Mouse (Mus musculus): ENCODE data around the gene Sgcd. TPM values are rescaled to one million over a fixed set of nuclear protein-coding genes. Genes with fewer than 3 reads are reported as not detected.

Gene Sgcd
- polyA plus RNA-seq, 1 experiment from 2014 or later, result 1.2 TPM

- no peaks in the 10 kb centered on the region for H3K36me3 ChIP-seq (ENCODE audit: insufficient read depth, low read length)
- no peaks in the 10 kb centered on the region for H3K4me1 ChIP-seq (ENCODE audit: insufficient read depth, low read depth, low read length)
- no peak overlapping the region for H3K4me2 ChIP-seq (replicated peaks; ENCODE audit: low read depth, low read length)
- H3K27me3 ChIP-seq (replicated peaks; ENCODE audit: insufficient read depth, low read length), result no peaks in the 10 kb centered on the region
- no peak overlapping the region for H3K27ac ChIP-seq (ENCODE audit: low read length)
- ATAC-seq, result no peak
- H3K9me3 ChIP-seq (ENCODE audit: low read length), result no peaks in the 10 kb centered on the region
- TF ChIP-seq CTCF (IDR thresholded peaks at IDR 0.05) (no peak), EP300 (IDR thresholded peaks at IDR 0.05) (no peak)
- no peak overlapping the region for H3K4me3 ChIP-seq (ENCODE audit: low read depth, low read length)
- no peak overlapping the region for H3K9ac ChIP-seq (replicated peaks; ENCODE audit: low read depth)
- 49% methylated on average over 2 of the region's 2 CpGs for WGBS
- DNase-seq (ENCODE audit: low spot score), result peak; percentile 24
Measured at GRCm38 (mm10) chr11:47018139-47018538, 970.6 kb downstream of the Sgcd start.

- WGBS, result 55% methylated on average over 2 of the region's 2 CpGs
- DNase-seq (ENCODE audit: low spot score) (no peak), ATAC-seq (no peak)
- H3K4me2 ChIP-seq (replicated peaks; ENCODE audit: low read depth, low read length), result no peak overlapping the region
- H3K9me3 ChIP-seq (ENCODE audit: low read length), result no peaks in the 10 kb centered on the region
- H3K9ac ChIP-seq (replicated peaks; ENCODE audit: low read depth), result no peak overlapping the region
- no peak overlapping the region for H3K4me3 ChIP-seq (ENCODE audit: low read depth, low read length)
- no peaks in the 10 kb centered on the region for H3K36me3 ChIP-seq (ENCODE audit: insufficient read depth, low read length)
- H3K4me1 ChIP-seq (ENCODE audit: insufficient read depth, low read depth, low read length), result no peaks in the 10 kb centered on the region
- TF ChIP-seq CTCF (IDR thresholded peaks at IDR 0.05), result no peak
- no peak for TF ChIP-seq EP300 (IDR thresholded peaks at IDR 0.05)
- no peaks in the 10 kb centered on the region for H3K27me3 ChIP-seq (replicated peaks; ENCODE audit: insufficient read depth, low read length)
- H3K27ac ChIP-seq (ENCODE audit: low read length), result no peak overlapping the region
Measured at GRCm38 (mm10) chr11:47015683-47016082, 973.1 kb downstream of the Sgcd start.

- H3K36me3 ChIP-seq (ENCODE audit: insufficient read depth, low read length), result no peaks in the 10 kb centered on the region
- H3K4me1 ChIP-seq (ENCODE audit: insufficient read depth, low read depth, low read length), result no peaks in the 10 kb centered on the region
- no peak overlapping the region for H3K4me3 ChIP-seq (ENCODE audit: low read depth, low read length)
- H3K9me3 ChIP-seq (ENCODE audit: low read length), result no peaks in the 10 kb centered on the region
- TF ChIP-seq CTCF (IDR thresholded peaks at IDR 0.05), result no peak
- no peak for TF ChIP-seq EP300 (IDR thresholded peaks at IDR 0.05)
- H3K9ac ChIP-seq (replicated peaks; ENCODE audit: low read depth), result no peak overlapping the region
- ATAC-seq (no peak), DNase-seq (ENCODE audit: low spot score) (no peak)
- H3K27me3 ChIP-seq (replicated peaks; ENCODE audit: insufficient read depth, low read length), result no peaks in the 10 kb centered on the region
- no peak overlapping the region for H3K27ac ChIP-seq (ENCODE audit: low read length)
- H3K4me2 ChIP-seq (replicated peaks; ENCODE audit: low read depth, low read length), result no peak overlapping the region
Measured at GRCm38 (mm10) chr11:47014278-47014677, 974.5 kb downstream of the Sgcd start.

- H3K27ac ChIP-seq (ENCODE audit: low read length), result no peak overlapping the region
- H3K4me2 ChIP-seq (replicated peaks; ENCODE audit: low read depth, low read length), result no peak overlapping the region
- no peaks in the 10 kb centered on the region for H3K9me3 ChIP-seq (ENCODE audit: low read length)
- peak; percentile 24 for TF ChIP-seq CTCF (IDR thresholded peaks at IDR 0.05)
- no peak for TF ChIP-seq EP300 (IDR thresholded peaks at IDR 0.05)
- no peak overlapping the region for H3K4me3 ChIP-seq (ENCODE audit: low read depth, low read length)
- H3K36me3 ChIP-seq (ENCODE audit: insufficient read depth, low read length), result no peaks in the 10 kb centered on the region
- no peaks in the 10 kb centered on the region for H3K27me3 ChIP-seq (replicated peaks; ENCODE audit: insufficient read depth, low read length)
- no peak for ATAC-seq
- no peak for DNase-seq (ENCODE audit: low spot score)
- no peaks in the 10 kb centered on the region for H3K4me1 ChIP-seq (ENCODE audit: insufficient read depth, low read depth, low read length)
- H3K9ac ChIP-seq (replicated peaks; ENCODE audit: low read depth), result no peak overlapping the region
Measured at GRCm38 (mm10) chr11:47010166-47010565, 978.6 kb downstream of the Sgcd start.

- Histone ChIP-seq H3K36me3 (ENCODE audit: insufficient read depth, low read length) (no peaks in the 10 kb centered on the region), H3K4me2 (replicated peaks; ENCODE audit: low read depth, low read length) (no peak overlapping the region), H3K27ac (ENCODE audit: low read length) (no peak overlapping the region), H3K9me3 (ENCODE audit: low read length) (no peaks in the 10 kb centered on the region), H3K27me3 (replicated peaks; ENCODE audit: insufficient read depth, low read length) (no peaks in the 10 kb centered on the region), H3K4me1 (ENCODE audit: insufficient read depth, low read depth, low read length) (no peaks in the 10 kb centered on the region), H3K4me3 (ENCODE audit: low read depth, low read length) (no peak overlapping the region), H3K9ac (replicated peaks; ENCODE audit: low read depth) (no peak overlapping the region)
- WGBS, result 38% methylated on average over 1 of the region's 1 CpGs
- TF ChIP-seq EP300 (IDR thresholded peaks at IDR 0.05) (no peak), CTCF (IDR thresholded peaks at IDR 0.05) (no peak)
- ATAC-seq (no peak), DNase-seq (ENCODE audit: low spot score) (no peak)
Measured at GRCm38 (mm10) chr11:47005301-47005875, 983.4 kb downstream of the Sgcd start.

GRCm38 (mm10) chr11:46939311-46939710 is 1049.5 kb downstream of the Sgcd start:
- TF ChIP-seq CTCF (IDR thresholded peaks at IDR 0.05) (no peak), EP300 (IDR thresholded peaks at IDR 0.05) (no peak)
- Histone ChIP-seq H3K9ac (replicated peaks; ENCODE audit: low read depth) (no peak overlapping the region), H3K4me2 (replicated peaks; ENCODE audit: low read depth, low read length) (no peak overlapping the region), H3K27me3 (replicated peaks; ENCODE audit: insufficient read depth, low read length) (no peaks in the 10 kb centered on the region), H3K4me1 (ENCODE audit: insufficient read depth, low read depth, low read length) (no peaks in the 10 kb centered on the region), H3K9me3 (ENCODE audit: low read length) (no peaks in the 10 kb centered on the region), H3K4me3 (ENCODE audit: low read depth, low read length) (no peak overlapping the region), H3K27ac (ENCODE audit: low read length) (no peak overlapping the region), H3K36me3 (ENCODE audit: insufficient read depth, low read length) (no peaks in the 10 kb centered on the region)
- DNase-seq (ENCODE audit: low spot score), result no peak
- ATAC-seq, result no peak
- WGBS, result 43% methylated on average over 4 of the region's 4 CpGs

- no peak overlapping the region for H3K4me2 ChIP-seq (replicated peaks; ENCODE audit: low read depth, low read length)
- no peaks in the 10 kb centered on the region for H3K36me3 ChIP-seq (ENCODE audit: insufficient read depth, low read length)
- H3K4me3 ChIP-seq (ENCODE audit: low read depth, low read length), result no peak overlapping the region
- TF ChIP-seq EP300 (IDR thresholded peaks at IDR 0.05) (no peak), CTCF (IDR thresholded peaks at IDR 0.05) (no peak)
- H3K27me3 ChIP-seq (replicated peaks; ENCODE audit: insufficient read depth, low read length), result no peaks in the 10 kb centered on the region
- ATAC-seq (no peak), DNase-seq (ENCODE audit: low spot score) (peak; percentile 7)
- H3K9me3 ChIP-seq (ENCODE audit: low read length), result no peaks in the 10 kb centered on the region
- H3K9ac ChIP-seq (replicated peaks; ENCODE audit: low read depth), result no peak overlapping the region
- no peak overlapping the region for H3K27ac ChIP-seq (ENCODE audit: low read length)
- H3K4me1 ChIP-seq (ENCODE audit: insufficient read depth, low read depth, low read length), result no peaks in the 10 kb centered on the region
- 28% methylated on average over 1 of the region's 1 CpGs for WGBS
Measured at GRCm38 (mm10) chr11:46924946-46925345, 1063.8 kb downstream of the Sgcd start.

Data from lung, postnatal 0 days (tissue).